Mouse (Mus musculus) layer of hippocampus, postnatal 10 days (tissue): ENCODE measurements around the gene Ppm1n. TPM values are rescaled to one million over a fixed set of nuclear protein-coding genes. Genes with fewer than 3 reads are reported as not detected.

Experiments used
- DNase-seq, 2 experiments: peaks; one replicate each; pipeline ENCODE4 v3.0.0; 2021; ENCODE audit warnings: low spot score in 2 of 2
- total RNA-seq, 2 experiments: library from RNA; stranded (reverse); gene quantifications; 2 replicates each; pipeline ENCODE4 v1.2.3; 2021

Ppm1n gene
- total RNA-seq, 2 experiments from 2014 or later: 0.31 TPM; not detected in 1

- DNase-seq: peak; percentile 67 to 74
Observed at GRCm38 (mm10) chr7:19307739-19308453, 28.0 kb upstream of the Ppm1n start.

GRCm38 (mm10) chr7:19306819-19307738 lies 27.2 kb upstream of the Ppm1n start:
- DNase-seq: no peak

GRCm38 (mm10) chr7:19305796-19306765 lies 26.2 kb upstream of the Ppm1n start:
- DNase-seq: no peak

GRCm38 (mm10) chr7:19305413-19305735 lies 25.5 kb upstream of the Ppm1n start:
- DNase-seq: no peak

- DNase-seq: no peak
Observed at GRCm38 (mm10) chr7:19304501-19305412, 24.9 kb upstream of the Ppm1n start.

- DNase-seq: peak; percentile 75 to 77
Observed at GRCm38 (mm10) chr7:19303770-19304169, 23.9 kb upstream of the Ppm1n start.

GRCm38 (mm10) chr7:19303046-19303305 lies 23.1 kb upstream of the Ppm1n start:
- no peak for DNase-seq

- no peak for DNase-seq
Observed at GRCm38 (mm10) chr7:19302264-19303045, 22.6 kb upstream of the Ppm1n start.

GRCm38 (mm10) chr7:19301461-19302263 lies 21.8 kb upstream of the Ppm1n start:
- DNase-seq: peak in 1 of 2 experiments; percentile 20

- DNase-seq: peak; percentile 86 to 88
Observed at GRCm38 (mm10) chr7:19300501-19301421, 20.9 kb upstream of the Ppm1n start.

- DNase-seq: peak; percentile 54 to 64
Observed at GRCm38 (mm10) chr7:19299194-19299593, 19.3 kb upstream of the Ppm1n start.

GRCm38 (mm10) chr7:19297794-19298193 lies 17.9 kb upstream of the Ppm1n start:
- DNase-seq: no peak

GRCm38 (mm10) chr7:19297034-19297433 lies 17.2 kb upstream of the Ppm1n start:
- no peak for DNase-seq

- peak; percentile 98 to 99 for DNase-seq
Observed at GRCm38 (mm10) chr7:19295503-19296185, 15.8 kb upstream of the Ppm1n start.

- peak in 1 of 2 experiments; percentile 49 for DNase-seq
Observed at GRCm38 (mm10) chr7:19290969-19291596, 11.2 kb upstream of the Ppm1n start.

- DNase-seq: peak; percentile 74 to 78
Observed at GRCm38 (mm10) chr7:19284763-19285162, 4.9 kb upstream of the Ppm1n start.
